Mouse (Mus musculus): Measurements from ENCODE around the gene Nfia. TPM values are rescaled to one million over a fixed set of nuclear protein-coding genes. Genes with fewer than 3 reads are reported as not detected.

Nfia gene
- 33.0 and 46.1 TPM in 2 replicates for polyA plus RNA-seq (2015; fragmentation: Nextera tagmentation; extraction: Ambion mirVana)

DNA sequence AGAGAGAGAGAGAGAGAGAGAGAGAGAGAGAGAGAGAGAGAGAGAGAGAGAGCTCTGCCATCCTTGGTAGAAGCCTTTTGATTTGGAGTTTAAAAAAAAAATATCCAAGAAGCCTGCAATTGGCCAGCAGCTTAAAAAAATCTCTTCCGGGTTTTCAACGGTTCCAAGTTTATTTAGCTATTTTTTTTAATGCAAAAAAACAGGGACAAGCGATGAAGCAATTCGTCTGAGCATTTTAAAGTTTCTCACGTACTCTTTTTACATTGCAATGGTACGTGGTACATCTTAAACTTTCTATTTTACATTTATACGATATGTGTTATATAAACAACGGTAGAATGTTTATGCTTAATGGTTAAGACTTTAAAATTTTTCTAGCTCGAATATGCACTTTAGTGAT lies at the start of gene Nfia:
Gene Nfia (plus strand): TSS at position 94 of the 400 bp plus-strand sequence.

DNA sequence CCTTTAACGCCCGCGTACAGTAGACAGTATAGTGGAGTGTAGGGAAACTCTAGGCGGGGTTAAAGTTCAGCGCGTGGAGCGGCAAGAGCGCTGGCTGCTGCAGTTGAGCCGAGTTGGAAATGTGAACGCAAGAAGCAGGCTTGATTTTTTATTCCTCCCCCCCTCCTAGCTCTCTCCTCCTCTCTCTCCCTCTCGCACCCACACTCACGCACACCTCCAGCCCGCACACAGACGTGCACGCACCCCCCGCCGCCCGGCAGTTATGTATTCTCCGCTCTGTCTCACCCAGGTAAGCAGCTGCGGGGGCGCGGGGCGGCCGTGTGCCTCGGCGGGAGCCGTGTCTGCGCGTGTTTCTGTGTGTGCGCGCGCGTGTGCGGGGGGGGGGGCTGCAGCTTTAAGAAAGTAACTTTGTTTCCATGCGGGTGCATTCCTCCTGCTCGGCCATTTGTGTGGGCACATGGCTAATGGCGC lies 5.2 kb downstream of the Nfia start, which contains the start of gene E130114P18Rik:
Gene E130114P18Rik (minus strand): TSS at position 373 of the 471 bp plus-strand sequence.

Other genes with a start within 250 kb of the Nfia start
- gene E130114P18Rik, start 5.3 kb downstream of the Nfia start, polyA plus RNA-seq (2015; fragmentation: Nextera tagmentation; extraction: Ambion mirVana) = 0.54 and 1.9 TPM in 2 replicates

Measured in adrenal gland, postnatal 0 days (tissue).